Mouse (Mus musculus): ENCODE measurements at regions not wholly inside any gene's neighbourhood (a gene's known extent, or its start where the extent isn't known, plus 50 kb on each side); places are given as distances from the start of the nearest gene placed in this dataset.

- DNase-seq (ENCODE audit: low read depth, low spot score) = no peak
Measured at GRCm38 (mm10) chr12:44796847-44797246, 277.7 kb downstream of the Stxbp6 start.

GRCm38 (mm10) chr12:44750743-44751142 lies 323.8 kb downstream of the Stxbp6 start:
- no peak for DNase-seq (ENCODE audit: low read depth, low spot score)

GRCm38 (mm10) chr12:44726767-44727166 lies 347.7 kb downstream of the Stxbp6 start:
- peak; percentile 2 for DNase-seq (ENCODE audit: low read depth, low spot score)

Data from brain, embryonic 18.5 days (tissue).